13 mouse cellular contexts compared by ENCODE assay signal in the genomic region with DNA sequence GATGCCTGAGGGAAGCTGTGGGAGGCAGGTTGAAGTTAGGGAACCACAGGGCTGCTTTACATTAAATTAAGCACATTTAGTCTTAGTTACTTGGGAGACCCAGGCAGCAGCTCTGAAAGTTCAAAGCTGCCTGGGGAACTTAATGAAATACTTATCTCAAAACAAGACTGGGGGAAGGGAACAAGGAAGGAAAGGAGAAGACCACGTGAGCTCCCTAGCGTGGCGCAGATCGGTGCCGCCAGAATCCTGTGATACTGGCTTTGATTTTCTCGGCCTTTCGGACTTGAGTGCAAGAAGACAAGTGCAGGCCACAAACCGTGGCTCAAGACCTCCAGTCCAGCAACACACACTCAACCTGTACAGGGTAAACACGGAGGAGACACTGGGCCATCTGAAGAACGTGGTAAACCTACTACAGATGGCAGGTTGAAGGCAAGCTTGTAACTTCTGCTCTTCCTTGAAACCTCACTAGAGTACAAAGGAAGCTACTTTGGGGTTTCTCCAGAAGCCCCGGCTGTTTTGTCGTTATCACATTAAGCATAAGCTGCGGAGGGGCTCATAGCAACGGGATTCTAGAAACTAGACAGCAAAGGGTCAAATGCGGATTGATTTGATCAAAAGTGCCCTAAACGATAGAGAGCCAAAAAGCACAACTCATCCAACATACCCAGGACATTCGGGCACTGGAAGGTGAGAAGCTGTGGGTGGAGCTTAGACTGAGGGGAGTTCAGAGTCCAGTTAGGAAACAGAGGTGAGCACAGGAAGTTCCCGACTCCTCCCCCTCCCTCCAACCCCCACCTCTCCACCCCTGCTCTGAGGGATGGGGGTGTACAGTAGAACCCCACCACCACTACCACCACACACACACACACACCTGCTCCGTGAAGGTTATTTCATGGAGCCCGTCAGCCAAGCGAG. TPM values are rescaled to one million over a fixed set of nuclear protein-coding genes. Genes with fewer than 3 reads are reported as not detected.
DNase-seq lines count a peak whose midpoint lies in the region; ATAC-seq and TF ChIP-seq lines count a peak whose summit lies in the region.
"Had no signal": no experiment of that assay in that cellular context is flagged by ENCODE, and none has a peak within 500 bp of the region (broad histone marks: within the 10 kb centered on the region; RNA-seq: fewer than 3 reads in every experiment).

No protein-coding gene starts in this region.

- no peak for TF ChIP-seq CTCF in small intestine, adult 2 months (IDR thresholded peaks at IDR 0.05; ENCODE audit: extremely low read depth, insufficient read length, insufficient replicate concordance, low read depth, low read length)

- no peak for TF ChIP-seq POLR2A in small intestine, adult 2 months (IDR thresholded peaks at IDR 0.05; ENCODE audit: low read depth, low read length)

- 64% methylated on average over 21 of the region's 21 CpGs for WGBS in embryonic facial prominence, embryonic 11.5 days
- WGBS in embryonic facial prominence, embryonic 10.5 days = 64% methylated on average over 21 of the region's 21 CpGs
- WGBS in intestine, embryonic 15.5 days = 61% methylated on average over 21 of the region's 21 CpGs
- 27% methylated on average over 21 of the region's 21 CpGs for WGBS in small intestine, adult 2 months

- H3K9ac ChIP-seq in embryonic facial prominence, embryonic 11.5 days (replicated peaks; ENCODE audit: low read length) = no peak overlapping the region
- no peak overlapping the region for H3K9ac ChIP-seq in intestine, embryonic 15.5 days
- H3K9ac ChIP-seq: stomach, embryonic 15.5 days had no signal

- H3K4me3 ChIP-seq in embryonic facial prominence, embryonic 11.5 days (ENCODE audit: low read depth, low read length) = no peak overlapping the region
- H3K4me3 ChIP-seq in embryonic facial prominence, embryonic 10.5 days = no peak overlapping the region
- no peak overlapping the region for H3K4me3 ChIP-seq in intestine, embryonic 15.5 days (replicated peaks)
- peak overlapping the region; percentile 55 for H3K4me3 ChIP-seq in small intestine, adult 2 months (ENCODE audit: low read depth, low read length)

- H3K9me3 ChIP-seq in embryonic facial prominence, embryonic 11.5 days (replicated peaks; ENCODE audit: control insufficient read depth, low read length) = no peaks in the 10 kb centered on the region
- H3K9me3 ChIP-seq in embryonic facial prominence, embryonic 10.5 days = no peaks in the 10 kb centered on the region
- H3K9me3 ChIP-seq in intestine, embryonic 15.5 days = no peaks in the 10 kb centered on the region
- H3K9me3 ChIP-seq: stomach, embryonic 15.5 days had no signal

- H3K4me1 ChIP-seq in embryonic facial prominence, embryonic 11.5 days (ENCODE audit: control insufficient read depth, insufficient read depth, low read length) = no peaks in the 10 kb centered on the region; the same call in 1 of the 2 replicates
- peaks cover 45% of the 10 kb centered on the region for H3K4me1 ChIP-seq in embryonic facial prominence, embryonic 10.5 days
- 0 out of 2 replicates have a peak, but pooled peaks cover 7% of the 10 kb centered on the region for H3K4me1 ChIP-seq in intestine, embryonic 15.5 days (replicated peaks)
- H3K4me1 ChIP-seq in small intestine, adult 2 months (ENCODE audit: control insufficient read depth, insufficient read depth, insufficient read length, low read length) = peaks cover 12% of the 10 kb centered on the region

- H3K27ac ChIP-seq in embryonic facial prominence, embryonic 11.5 days (replicated peaks; ENCODE audit: low read depth, low read length) = no peak overlapping the region
- no peak overlapping the region for H3K27ac ChIP-seq in embryonic facial prominence, embryonic 10.5 days (replicated peaks)
- no peak overlapping the region for H3K27ac ChIP-seq in intestine, embryonic 15.5 days
- H3K27ac ChIP-seq in small intestine, adult 2 months (ENCODE audit: insufficient read depth, low read depth, low read length) = peak overlapping the region; percentile 83
- H3K27ac ChIP-seq: stomach, embryonic 15.5 days had no signal

- peaks cover 10% of the 10 kb centered on the region for H3K27me3 ChIP-seq in embryonic facial prominence, embryonic 11.5 days (ENCODE audit: control insufficient read depth, insufficient read depth, low read length)
- H3K27me3 ChIP-seq in embryonic facial prominence, embryonic 10.5 days (replicated peaks; ENCODE audit: low read depth, poor library complexity, severe bottlenecking) = peaks cover 46% of the 10 kb centered on the region
- no peaks in the 10 kb centered on the region for H3K27me3 ChIP-seq in intestine, embryonic 15.5 days (replicated peaks)
- H3K27me3 ChIP-seq in small intestine, adult 2 months (ENCODE audit: control insufficient read depth, insufficient read depth, low read length) = no peaks in the 10 kb centered on the region
- H3K27me3 ChIP-seq: stomach, embryonic 15.5 days had no signal

- peak; percentile 2 for DNase-seq in embryonic facial prominence, embryonic 11.5 days (ENCODE audit: low spot score)
- no peak for DNase-seq in embryonic facial prominence, embryonic 10.5 days (ENCODE audit: low spot score)
- peak; percentile 46 for DNase-seq in MEL-GATA-1-ER (ENCODE audit: extremely low read depth, low read depth)
- no peak for DNase-seq in left cerebral cortex, adult 18-20 months (ENCODE audit: low spot score in 2 of 2)
- no peak for DNase-seq in spleen, adult 12 weeks (ENCODE audit: low spot score)
- no peak for DNase-seq in cerebellum, adult 9-10 months
- DNase-seq: adrenal gland, postnatal 10 days; cerebellum, adult 11-12 months; kidney, postnatal 10 days; lung, postnatal 36 days had no signal

- no peak for ATAC-seq in embryonic facial prominence, embryonic 11.5 days (replicated peaks; ENCODE audit: insufficient number of reproducible peaks, low FRiP score, low TSS enrichment, low read depth)
- peak; percentile 53 for ATAC-seq in intestine, embryonic 15.5 days

- H3K36me3 ChIP-seq in embryonic facial prominence, embryonic 11.5 days (replicated peaks; ENCODE audit: control insufficient read depth, insufficient read depth, low read depth, low read length) = no peaks in the 10 kb centered on the region
- no peaks in the 10 kb centered on the region for H3K36me3 ChIP-seq in embryonic facial prominence, embryonic 10.5 days (replicated peaks)
- H3K36me3 ChIP-seq in intestine, embryonic 15.5 days = no peaks in the 10 kb centered on the region
- no peaks in the 10 kb centered on the region for H3K36me3 ChIP-seq in small intestine, adult 2 months (ENCODE audit: control insufficient read depth, insufficient read depth, low read length)
- H3K36me3 ChIP-seq: stomach, embryonic 15.5 days had no signal

- no peak overlapping the region for H3K4me2 ChIP-seq in embryonic facial prominence, embryonic 11.5 days (ENCODE audit: low read depth, low read length)
- H3K4me2 ChIP-seq in intestine, embryonic 15.5 days (replicated peaks) = no peak overlapping the region

RNA-seq across cellular contexts. Expression of a gene that starts 1.5 kb away (rescaled TPM):
- 2.3 and 3.6 TPM in 2 replicates for polyA plus RNA-seq in embryonic facial prominence, embryonic 11.5 days (2014; fragmentation: Nextera tagmentation; extraction: Ambion mirVana)
- 2.7 and 2.9 TPM in 2 replicates for polyA plus RNA-seq in embryonic facial prominence, embryonic 10.5 days (2016; fragmentation: Nextera tagmentation; extraction: Ambion mirVana)
- polyA plus RNA-seq in intestine, embryonic 15.5 days (2015; fragmentation: Nextera tagmentation; extraction: Ambion mirVana) = 4.6 and 4.9 TPM in 2 replicates
- polyA plus RNA-seq in small intestine, adult 2 months (2012; rRNA removed) = 4.9 and 7.6 TPM in 2 replicates
- 10 to 100 TPM; 53.9 to 58.4 TPM for total RNA-seq in left cerebral cortex, adult 18-20 months (2021)

Comparison
In these comparisons a context has a peak if more than half of its experiments do, and no peak if none do; other contexts are left out.
1. DNase-seq: peak in embryonic facial prominence, embryonic 11.5 days (single experiment) and MEL-GATA-1-ER (single experiment); none in embryonic facial prominence, embryonic 10.5 days (single experiment), left cerebral cortex, adult 18-20 months (0 of 2), spleen, adult 12 weeks (single experiment) and cerebellum, adult 9-10 months (single experiment).